24 mouse cellular contexts compared by ENCODE assay signal in the genomic region with DNA sequence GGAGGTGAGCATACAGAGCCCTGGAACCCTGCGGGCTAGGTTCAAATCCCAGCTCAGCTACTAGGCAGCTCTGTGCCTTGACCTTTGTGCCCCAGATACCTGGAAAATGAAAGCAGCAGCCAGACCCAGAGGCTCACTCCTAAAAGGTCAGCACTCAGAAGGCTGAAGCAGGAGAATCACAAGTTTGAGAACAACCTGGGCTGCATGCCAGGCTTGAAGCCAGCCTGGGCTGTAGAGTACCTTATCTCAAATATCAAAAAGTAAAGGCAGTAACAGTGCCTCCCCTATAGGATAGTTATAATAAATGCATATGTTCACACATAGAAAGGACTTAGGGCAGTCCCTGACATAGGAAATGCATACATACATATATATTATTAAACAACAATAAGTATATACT. TPM values are rescaled to one million over a fixed set of nuclear protein-coding genes. Genes with fewer than 3 reads are reported as not detected.
DNase-seq lines count a peak whose midpoint lies in the region; ATAC-seq and TF ChIP-seq lines count a peak whose summit lies in the region.
"Had no signal": no experiment of that assay in that cellular context is flagged by ENCODE, and none has a peak within 500 bp of the region (broad histone marks: within the 10 kb centered on the region; RNA-seq: fewer than 3 reads in every experiment).

No protein-coding gene starts in this region.

- intact Hi-C loops in heart, adult 2 months (cut with DNase I), result no loop called here

- peak overlapping the region; percentile 33 for H3K27ac ChIP-seq in heart, adult 2 months
- no peak overlapping the region for H3K27ac ChIP-seq in heart, embryonic 10.5 days
- H3K27ac ChIP-seq in limb, embryonic 13.5 days, result no peak overlapping the region; the same call in 1 of the 2 replicates
- H3K27ac ChIP-seq: intestine, embryonic 15.5 days; kidney, embryonic 15.5 days; liver, embryonic 12.5 days; lung, embryonic 15.5 days; stomach, embryonic 15.5 days had no signal

- H3K27me3 ChIP-seq in heart, adult 2 months (ENCODE audit: control insufficient read depth, insufficient read depth, low read length), result no peaks in the 10 kb centered on the region
- peaks cover 12% of the 10 kb centered on the region; the same call in 1 of the 2 replicates for H3K27me3 ChIP-seq in heart, embryonic 10.5 days (ENCODE audit: insufficient read depth, poor library complexity, severe bottlenecking)
- no peaks in the 10 kb centered on the region for H3K27me3 ChIP-seq in limb, embryonic 13.5 days
- H3K27me3 ChIP-seq: intestine, embryonic 15.5 days; kidney, embryonic 15.5 days; lung, embryonic 15.5 days; stomach, embryonic 15.5 days had no signal

- no peak overlapping the region for H3K9ac ChIP-seq in heart, adult 2 months (ENCODE audit: low read depth, low read length)
- H3K9ac ChIP-seq in limb, embryonic 13.5 days, result no peak overlapping the region
- H3K9ac ChIP-seq: heart, embryonic 12.5 days; intestine, embryonic 15.5 days; kidney, embryonic 15.5 days; liver, embryonic 12.5 days; lung, embryonic 15.5 days; stomach, embryonic 15.5 days had no signal

- ATAC-seq in limb, embryonic 13.5 days (ENCODE audit: low FRiP score, low read depth), result peak; percentile 29; the same call in 1 of the 2 replicates
- ATAC-seq: intestine, embryonic 15.5 days; liver, embryonic 12.5 days had no signal

- no peak for DNase-seq in heart, adult 2 months
- no peak for DNase-seq in heart, embryonic 10.5 days (ENCODE audit: low spot score)
- DNase-seq in 3T3-L1 (ENCODE audit: low read depth, low spot score) (peak; percentile 54), ES-CJ7 (ENCODE audit: low read depth, low spot score) (peak; percentile 46)
- DNase-seq in heart, adult 18-20 months, result no peak
- no peak for DNase-seq in frontal cortex, adult 2 months (ENCODE audit: extremely low spot score in 1 of 2, low spot score in 1 of 2)
- DNase-seq: adrenal gland, postnatal 10 days; cerebellum, postnatal 36 days; gastrocnemius, postnatal 25 days; layer of hippocampus, postnatal 36 days; spleen, adult 18-20 months; thymus, adult 2 months had no signal

- no peak overlapping the region for H3K4me2 ChIP-seq in limb, embryonic 13.5 days (replicated peaks)
- H3K4me2 ChIP-seq: heart, embryonic 12.5 days; intestine, embryonic 15.5 days; kidney, embryonic 15.5 days; liver, embryonic 12.5 days; lung, embryonic 15.5 days; stomach, embryonic 15.5 days had no signal

- WGBS in heart, adult 2 months, result 97% methylated on average over 1 of the region's 1 CpGs
- 76% methylated on average over 1 of the region's 1 CpGs for WGBS in heart, embryonic 10.5 days
- WGBS in limb, embryonic 13.5 days, result 63% methylated on average over 1 of the region's 1 CpGs

- H3K4me3 ChIP-seq in heart, adult 2 months, result no peak overlapping the region
- no peak overlapping the region for H3K4me3 ChIP-seq in heart, embryonic 10.5 days
- no peak overlapping the region for H3K4me3 ChIP-seq in limb, embryonic 13.5 days
- H3K4me3 ChIP-seq: heart, embryonic 12.5 days; intestine, embryonic 15.5 days; kidney, embryonic 15.5 days; liver, embryonic 12.5 days; lung, embryonic 15.5 days; myocyte; stomach, embryonic 15.5 days had no signal

- no peak for TF ChIP-seq EP300 in heart, adult 2 months (IDR thresholded peaks at IDR 0.05; ENCODE audit: insufficient read depth, low read depth, low read length)

- H3K4me1 ChIP-seq in heart, adult 2 months (ENCODE audit: control insufficient read depth, insufficient read depth, low read length), result peaks cover 13% of the 10 kb centered on the region
- H3K4me1 ChIP-seq in heart, embryonic 10.5 days, result peaks cover 45% of the 10 kb centered on the region
- H3K4me1 ChIP-seq in limb, embryonic 13.5 days, result peaks cover 27% of the 10 kb centered on the region
- H3K4me1 ChIP-seq: stomach, embryonic 15.5 days had no signal

- H3K9me3 ChIP-seq in heart, embryonic 10.5 days, result no peaks in the 10 kb centered on the region
- H3K9me3 ChIP-seq in limb, embryonic 13.5 days, result no peaks in the 10 kb centered on the region
- H3K9me3 ChIP-seq: heart, embryonic 12.5 days; intestine, embryonic 15.5 days; kidney, embryonic 15.5 days; liver, embryonic 12.5 days; lung, embryonic 15.5 days; stomach, embryonic 15.5 days had no signal

- no peaks in the 10 kb centered on the region for H3K36me3 ChIP-seq in heart, adult 2 months (ENCODE audit: control insufficient read depth, insufficient read depth, low read length)
- H3K36me3 ChIP-seq in heart, embryonic 10.5 days, result no peaks in the 10 kb centered on the region
- H3K36me3 ChIP-seq in limb, embryonic 13.5 days, result no peaks in the 10 kb centered on the region
- H3K36me3 ChIP-seq: heart, embryonic 12.5 days; intestine, embryonic 15.5 days; kidney, embryonic 15.5 days; liver, embryonic 12.5 days; lung, embryonic 15.5 days; stomach, embryonic 15.5 days had no signal

- no peak for TF ChIP-seq POLR2A in heart, adult 2 months (IDR thresholded peaks at IDR 0.05; ENCODE audit: insufficient read depth, low read depth, low read length)

- no peaks in the 10 kb centered on the region for H3K79me2 ChIP-seq in heart, adult 2 months (replicated peaks; ENCODE audit: control insufficient read depth, insufficient read depth, low read length)

- no peak for TF ChIP-seq CTCF in heart, adult 2 months (IDR thresholded peaks at IDR 0.05)

RNA-seq across cellular contexts. Expression of a gene that starts 43.7 kb away (rescaled TPM):
- not detected for total RNA-seq in heart, adult 2 months (2021)
- not detected in 2 replicates for polyA plus RNA-seq in heart, adult 2 months (2012; rRNA removed)
- not detected in 2 replicates for polyA plus RNA-seq in heart, embryonic 10.5 days (2016; fragmentation: Nextera tagmentation; extraction: Ambion mirVana)
- 0.38 TPM in 1 of 2 replicates, not detected in the other for polyA plus RNA-seq in limb, embryonic 13.5 days (2015; fragmentation: Nextera tagmentation; extraction: Ambion mirVana)
- not detected for total RNA-seq in heart, adult 18-20 months (2021)
- not detected in 2 replicates for polyA plus RNA-seq in frontal cortex, adult 2 months (2012; rRNA removed)
- total RNA-seq: adrenal gland, postnatal 10 days; gastrocnemius, postnatal 25 days; heart, postnatal 25 days; layer of hippocampus, postnatal 36 days; left cerebral cortex, postnatal 36 days; megakaryocyte, adult 5-6 weeks had no signal
- polyA plus RNA-seq: brain, embryonic 14.5 days; kidney, embryonic 15.5 days; liver, embryonic 12.5 days; lung, embryonic 15.5 days; myocyte had no signal

Comparison
In these comparisons a context has a peak if more than half of its experiments do, and no peak if none do; other contexts are left out.
1. DNase-seq: peak in 3T3-L1 (single experiment) and ES-CJ7 (single experiment); none in heart, adult 2 months (0 of 2), heart, embryonic 10.5 days (single experiment), heart, adult 18-20 months (0 of 2) and frontal cortex, adult 2 months (0 of 2).